Mouse (Mus musculus) T-helper 1 cell (primary cell): ENCODE data around the gene Gm826.

ENCODE experiments used
- in situ Hi-C: fragments of 300-600 bp; cut with MboI, MseI; formaldehyde crosslinking; loops from one replicate; pipeline ENCODE4 v1.15.1; 2025; ENCODE audit warnings: high pct_unique_total_duplicates

Gene Gm826

DNA sequence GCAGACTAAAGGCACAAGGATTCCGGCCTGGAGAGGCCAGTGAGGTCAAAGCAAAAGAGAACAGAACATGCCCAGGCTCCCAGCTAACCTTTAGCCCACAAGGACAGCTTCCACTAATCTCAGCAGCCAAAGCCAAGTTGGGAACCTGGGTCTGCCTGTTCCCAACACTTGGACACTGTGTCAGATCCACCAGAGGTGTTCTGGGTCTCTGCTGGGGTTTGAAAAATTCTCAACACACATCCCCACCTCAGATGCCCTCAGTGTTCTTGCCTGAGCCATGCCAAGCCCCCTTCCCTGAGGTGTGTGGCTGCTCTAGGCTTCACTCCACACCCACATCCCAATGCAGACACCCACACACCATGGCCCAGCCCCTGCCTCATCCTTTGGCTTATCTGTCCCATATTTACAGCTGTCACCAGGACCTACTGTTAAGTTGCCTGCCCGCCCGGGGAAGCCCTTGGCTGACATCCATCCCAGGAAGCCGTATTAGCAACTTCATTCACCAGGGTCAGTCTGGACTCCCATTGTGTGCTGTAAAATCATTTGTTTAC, at the start of gene Gm826:
Gm826 (minus strand) TSS at position 52 of the 551 bp plus-strand sequence.
- in situ Hi-C loops, result no loop called here

DNA sequence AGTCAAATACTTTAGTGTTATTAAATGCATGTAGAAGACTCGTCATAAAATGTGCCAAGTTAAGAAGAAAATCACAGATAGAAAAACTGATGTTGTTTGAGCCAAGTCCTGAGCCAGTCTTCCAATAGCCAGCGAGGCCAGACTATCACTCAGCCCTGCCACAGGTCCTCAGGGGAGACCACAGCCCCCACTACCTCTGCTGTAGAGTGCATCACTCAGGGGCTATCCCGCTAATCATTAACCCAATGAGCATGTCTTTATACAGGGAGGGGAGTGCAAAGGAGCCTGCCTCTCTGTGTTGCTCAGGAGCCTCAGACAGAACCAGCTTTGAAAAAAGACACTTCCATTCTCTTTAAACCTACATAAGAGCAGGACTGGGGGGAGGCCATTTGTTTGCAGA, 49.5 kb upstream of the Gm826 start:
- in situ Hi-C loops, result no loop called here

DNA sequence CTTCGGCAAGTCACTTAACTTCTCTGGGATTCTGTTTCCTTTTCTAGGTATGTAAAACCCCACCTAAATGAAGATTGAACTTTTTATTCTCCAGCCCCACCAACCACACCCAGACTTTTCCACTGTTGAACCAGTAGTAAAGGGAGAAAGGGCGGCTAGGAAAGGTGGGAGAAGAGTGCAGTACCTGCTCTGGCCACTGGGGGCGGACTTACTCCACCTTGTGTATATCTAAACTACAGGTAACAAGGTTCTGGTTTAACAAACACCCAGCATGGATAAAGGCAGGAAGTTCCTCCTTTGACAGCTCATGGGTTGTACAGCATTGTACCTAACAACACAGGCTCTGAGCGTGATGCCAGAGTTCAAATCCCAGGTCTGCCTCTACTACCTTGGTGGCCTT, 44.3 kb upstream of the Gm826 start:
- in situ Hi-C loops, result loop anchor here (5.0 kb wide), 1 partner anchor 199 kb away; no protein-coding TSS in a partner anchor

DNA sequence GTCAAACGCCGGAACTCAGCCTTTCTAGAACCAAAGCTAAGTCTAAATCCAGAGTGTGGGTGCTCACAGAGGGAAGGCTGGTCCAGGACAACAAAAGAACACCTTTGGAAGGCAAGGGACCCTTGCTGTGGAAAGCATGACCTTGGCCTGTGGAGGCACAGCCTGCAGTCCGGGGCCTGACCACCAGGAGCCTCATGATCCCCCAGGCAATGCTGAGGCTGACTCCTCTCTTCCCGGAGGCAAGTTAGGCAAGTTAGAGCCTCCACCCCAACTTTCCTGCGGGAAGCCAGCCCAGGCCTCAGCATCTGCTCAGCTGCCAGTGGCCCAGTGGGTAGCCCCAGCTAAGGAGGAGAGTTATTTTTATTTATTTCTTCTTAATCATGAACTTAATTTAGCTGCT, 42.3 kb upstream of the Gm826 start:
- in situ Hi-C loops, result loop anchor here (5.0 kb wide), 1 partner anchor 201 kb away; no protein-coding TSS in a partner anchor

DNA sequence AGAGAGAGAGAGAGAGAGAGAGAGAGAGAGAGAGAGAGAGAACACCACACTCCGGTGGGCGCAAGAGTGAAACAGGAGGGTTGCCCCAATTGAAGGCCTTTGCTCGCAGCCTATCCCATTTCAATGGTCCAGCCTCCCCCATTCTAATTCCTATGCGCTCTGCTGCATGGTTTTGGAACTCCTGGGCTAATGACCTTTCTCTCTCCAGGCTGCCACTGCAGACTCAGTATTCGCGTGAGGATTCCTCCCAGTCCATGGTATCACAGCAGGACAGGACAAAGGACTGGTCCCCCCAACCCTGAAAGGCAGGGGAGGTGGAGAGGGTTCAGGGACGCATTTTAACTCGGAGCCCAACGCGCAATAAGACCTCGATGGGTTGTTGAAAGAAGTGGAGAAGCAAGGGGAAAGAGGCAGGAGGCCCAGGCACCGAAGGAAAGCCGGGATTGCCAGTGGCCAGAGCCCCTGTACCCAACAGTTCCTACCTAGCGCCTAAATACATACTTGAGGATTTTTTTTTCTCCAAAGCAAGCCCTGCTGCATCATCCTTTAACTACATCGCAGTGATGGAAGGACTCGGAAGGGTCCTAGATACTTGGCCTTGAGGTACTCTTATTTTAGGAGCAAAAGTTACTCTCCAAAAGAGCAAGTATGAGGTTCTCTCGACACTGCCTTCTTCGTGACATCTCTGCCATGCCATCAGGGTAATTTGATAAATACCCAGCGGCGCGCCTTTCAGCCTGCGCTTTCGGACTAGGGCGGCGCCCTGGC, 35.9 kb upstream of the Gm826 start:
- in situ Hi-C loops, result loop anchor here (25.0 kb wide), 1 partner anchor 1308 kb away; no protein-coding TSS in a partner anchor

DNA sequence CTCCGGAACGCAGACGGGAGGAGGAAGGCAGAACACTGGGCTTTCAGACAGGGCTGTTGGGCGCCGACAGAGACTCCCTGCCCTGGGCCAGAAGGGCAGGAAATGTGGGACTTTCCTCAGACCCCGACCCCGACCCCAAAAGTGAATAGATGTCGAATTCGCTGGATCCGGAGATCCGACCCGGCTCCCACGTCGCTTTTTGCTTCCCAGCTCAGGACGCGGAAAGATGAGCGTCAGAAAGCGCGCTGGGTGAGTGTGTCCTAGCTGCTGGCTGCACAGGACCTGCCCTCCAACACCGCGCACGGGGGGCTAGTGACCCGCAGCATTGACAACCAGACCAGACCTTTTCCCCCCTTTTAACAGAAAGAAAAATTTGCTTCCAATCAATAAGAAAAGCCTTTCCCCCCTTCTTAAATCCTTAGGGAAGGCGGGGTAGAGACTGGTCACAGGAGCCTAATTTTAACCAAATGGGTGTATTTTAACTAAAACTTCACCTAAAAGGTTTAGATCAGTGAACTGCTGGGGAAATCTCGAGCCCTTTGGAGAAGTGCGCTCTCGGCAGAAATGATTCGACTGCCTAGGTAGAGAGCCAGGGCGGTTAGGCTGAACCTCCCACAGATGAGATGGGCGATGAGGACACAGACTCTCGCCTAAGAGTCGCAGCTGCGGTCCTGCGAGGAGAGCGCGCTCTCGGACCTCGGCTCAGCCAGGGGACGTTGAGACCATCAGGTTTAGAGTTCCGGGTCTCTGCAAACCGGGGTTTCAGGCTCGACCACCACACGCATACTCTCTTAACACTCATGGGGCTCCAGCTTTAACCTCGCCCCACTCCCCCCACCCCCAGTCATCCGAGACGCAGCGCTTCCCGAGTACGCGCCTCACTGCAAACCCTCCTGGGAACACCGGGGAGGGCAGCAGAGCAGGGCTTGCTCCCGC, 34.7 kb upstream of the Gm826 start:
- in situ Hi-C loops, result loop anchor here (25.0 kb wide), 1 partner anchor 1306 kb away; no protein-coding TSS in a partner anchor

DNA sequence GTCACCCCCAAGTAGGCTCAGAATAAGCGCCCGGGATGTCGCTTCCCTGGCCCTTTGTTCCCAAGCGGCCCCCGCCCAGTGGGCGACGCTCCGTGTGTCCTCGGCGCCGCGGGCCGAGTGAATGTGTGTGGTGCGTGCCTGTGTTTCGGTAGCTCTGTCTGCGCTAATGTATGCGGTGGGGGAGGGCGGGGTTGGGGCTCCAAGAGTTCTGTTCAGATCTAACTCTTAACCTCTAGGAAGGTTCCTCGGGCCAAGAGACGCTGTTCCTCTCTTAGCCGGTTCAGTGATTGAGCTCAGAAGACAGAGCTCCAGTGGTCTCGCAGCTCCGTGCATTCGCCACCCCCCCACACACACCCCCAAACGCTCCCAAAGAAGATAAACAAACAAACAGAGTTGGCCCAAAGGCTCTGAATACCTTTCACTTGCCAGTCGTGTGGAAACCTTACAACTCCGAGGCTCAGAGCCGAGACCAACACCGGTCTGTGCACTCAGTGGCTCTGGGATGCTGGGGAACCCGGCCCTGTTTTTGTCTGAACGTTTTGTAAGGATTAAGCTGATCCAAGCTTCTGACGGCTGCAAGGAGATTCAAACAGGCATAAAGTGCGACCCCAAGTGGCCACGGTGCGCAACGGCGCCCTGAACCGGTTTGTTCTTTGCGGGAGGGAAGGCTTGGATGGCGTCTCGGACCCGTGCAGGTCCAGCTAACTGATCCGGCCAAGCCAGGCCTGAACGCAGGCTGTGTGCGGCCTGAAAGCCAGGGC, 33.7 kb upstream of the Gm826 start:
- in situ Hi-C loops, result loop anchor here (25.0 kb wide), 1 partner anchor 1305 kb away; no protein-coding TSS in a partner anchor

DNA sequence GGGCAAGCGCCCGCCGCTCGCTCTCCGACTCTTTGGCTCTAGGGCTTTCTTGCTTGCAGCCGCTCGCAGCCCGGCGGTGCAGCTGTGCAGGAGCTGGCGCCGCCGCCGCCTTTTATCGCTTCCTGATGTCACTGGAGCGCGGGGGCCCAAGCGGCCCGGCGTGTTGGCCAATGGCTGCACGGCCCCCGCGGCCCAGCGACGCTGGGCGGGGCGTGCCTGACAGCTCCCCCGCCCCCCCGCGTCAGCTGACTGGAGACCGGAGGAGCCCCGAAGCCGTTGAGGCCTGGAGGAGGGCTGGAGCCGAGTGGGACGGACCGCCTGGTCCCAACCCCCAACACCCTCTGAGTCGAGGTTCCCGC, 33.0 kb upstream of the Gm826 start, which contains the start of gene Mafb:
Mafb (minus strand) TSS at position 86 of the 359 bp plus-strand sequence.
- in situ Hi-C loops, result loop anchor here (25.0 kb wide), 1 partner anchor 1305 kb away; no protein-coding TSS in a partner anchor

DNA sequence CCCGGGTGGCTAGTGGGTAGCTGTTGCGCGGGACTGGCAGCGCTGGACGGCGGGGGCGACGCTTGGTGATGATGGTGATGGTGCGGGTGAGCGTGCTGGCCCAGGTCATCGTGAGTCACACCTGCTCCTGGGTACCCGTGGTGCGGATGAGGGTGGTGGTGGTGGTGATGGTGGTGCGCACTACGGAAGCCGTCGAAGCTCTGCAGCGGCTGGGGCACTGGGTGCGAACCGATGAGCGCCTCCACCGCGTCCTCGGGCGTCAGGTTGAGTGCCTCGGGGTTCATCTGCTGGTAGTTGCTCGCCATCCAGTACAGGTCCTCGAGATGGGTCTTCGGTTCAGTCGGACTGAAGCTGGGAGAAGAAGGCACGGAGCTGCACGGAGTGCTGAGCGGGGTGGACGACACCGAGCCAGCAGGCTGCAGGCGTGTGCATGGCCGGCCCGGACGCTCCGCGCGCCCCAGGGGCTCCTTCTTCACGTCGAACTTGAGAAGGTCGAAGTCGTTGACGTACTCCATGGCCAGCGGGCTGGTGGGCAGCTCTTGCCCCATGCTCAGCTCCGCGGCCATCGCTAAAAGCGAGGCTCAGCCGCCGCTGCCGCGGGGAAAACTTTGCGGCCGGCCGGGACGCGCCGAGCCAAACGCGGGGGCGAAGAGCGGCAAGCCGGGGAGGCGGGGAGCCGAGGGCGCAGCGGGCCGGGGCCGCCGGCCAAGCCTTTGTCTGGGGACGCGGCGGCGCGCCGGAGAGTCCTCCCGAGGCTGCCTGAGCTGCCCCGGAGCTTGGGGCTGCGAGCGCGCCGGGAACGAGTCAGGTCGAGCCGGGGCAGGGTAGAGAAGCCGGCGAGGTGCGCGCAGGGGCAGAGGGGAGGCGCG, 32.4 kb upstream of the Gm826 start:
- in situ Hi-C loops, result loop anchor here (25.0 kb wide), 1 partner anchor 1304 kb away; no protein-coding TSS in a partner anchor

DNA sequence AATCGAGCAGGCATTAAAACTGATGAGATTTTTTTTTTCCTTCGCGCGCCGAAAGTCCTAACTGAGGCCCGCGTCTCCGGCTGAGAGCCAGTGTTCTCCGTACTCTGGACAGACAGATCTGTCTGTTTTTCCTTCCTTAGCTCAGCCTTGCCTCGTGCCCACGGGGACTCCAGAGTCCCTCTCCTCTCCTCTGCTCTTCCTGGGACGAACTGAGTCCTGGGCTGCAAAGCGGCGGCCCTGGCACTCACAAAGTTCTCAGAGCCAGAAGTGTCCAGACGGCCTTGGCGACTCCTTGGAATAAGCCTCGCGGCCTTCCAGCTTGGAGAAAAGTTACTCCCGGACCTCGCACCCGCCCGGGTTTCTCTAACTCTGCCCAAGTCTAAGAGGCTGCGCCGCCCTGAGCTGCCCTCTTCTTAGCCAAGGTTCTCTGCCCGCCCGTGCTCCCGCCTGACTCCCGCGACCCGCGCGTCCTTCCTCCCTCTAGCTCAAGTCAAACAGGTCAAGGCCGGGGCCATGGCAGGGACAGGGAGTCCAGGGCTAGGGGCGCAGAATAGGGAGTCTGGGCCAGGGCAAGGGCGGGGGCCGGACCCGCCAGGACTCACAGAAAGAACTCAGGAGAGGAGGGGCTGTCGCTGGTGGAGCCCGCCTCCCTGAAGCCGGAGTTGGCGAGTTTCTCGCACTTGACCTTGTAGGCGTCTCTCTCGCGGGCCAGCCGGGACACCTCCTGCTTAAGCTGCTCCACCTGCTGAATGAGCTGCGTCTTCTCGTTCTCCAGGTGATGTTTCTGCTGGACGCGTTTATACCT, 31.3 kb upstream of the Gm826 start:
- in situ Hi-C loops, result loop anchor here (25.0 kb wide), 1 partner anchor 1303 kb away; no protein-coding TSS in a partner anchor

DNA sequence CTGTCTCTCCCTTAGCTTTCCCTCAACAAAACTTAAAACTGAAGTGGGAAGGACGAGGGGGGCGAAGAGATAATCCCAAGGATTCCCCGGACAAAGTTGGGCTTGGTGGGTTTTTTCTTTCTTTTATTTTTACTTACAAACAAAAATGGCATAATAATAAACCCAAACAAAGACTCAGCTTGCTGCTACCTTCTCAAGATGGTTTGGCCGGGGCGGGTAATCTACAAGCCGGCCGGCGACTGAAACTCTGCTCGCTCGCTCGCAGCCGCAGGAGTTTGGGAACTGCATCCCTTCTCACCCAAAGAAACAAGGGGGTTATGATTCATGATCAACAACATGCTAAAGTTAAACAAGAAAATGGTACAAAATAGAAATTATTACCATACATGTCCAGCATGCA, 30.7 kb upstream of the Gm826 start:
- in situ Hi-C loops, result loop anchor here (25.0 kb wide), 1 partner anchor 1302 kb away; no protein-coding TSS in a partner anchor

DNA sequence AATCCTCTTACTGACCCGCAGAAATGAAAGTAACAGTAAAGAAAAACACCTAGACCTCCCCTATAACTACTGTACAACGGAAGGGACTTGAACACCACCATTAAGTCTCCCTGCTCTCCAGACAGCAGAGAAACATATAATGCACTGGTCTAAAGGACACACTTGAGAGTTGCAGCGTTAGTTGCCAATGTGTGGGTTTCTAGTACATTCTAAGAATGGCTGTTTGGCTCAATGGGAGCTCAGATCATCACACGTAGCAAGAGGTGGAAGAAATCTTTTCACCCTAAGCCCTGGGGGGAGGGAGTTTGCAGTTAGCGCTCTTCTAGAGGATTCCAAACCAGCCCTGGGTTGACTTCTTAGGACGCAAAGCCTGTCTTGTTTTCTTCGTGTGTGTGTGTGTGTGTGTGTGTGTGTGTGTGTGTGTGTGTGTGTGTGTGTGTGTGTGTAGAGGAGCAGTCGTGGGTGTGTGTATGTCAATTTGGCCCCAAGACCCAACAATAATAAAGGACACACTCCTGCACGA, 30.2 kb upstream of the Gm826 start:
- in situ Hi-C loops, result loop anchor here (25.0 kb wide), 1 partner anchor 1302 kb away; no protein-coding TSS in a partner anchor

DNA sequence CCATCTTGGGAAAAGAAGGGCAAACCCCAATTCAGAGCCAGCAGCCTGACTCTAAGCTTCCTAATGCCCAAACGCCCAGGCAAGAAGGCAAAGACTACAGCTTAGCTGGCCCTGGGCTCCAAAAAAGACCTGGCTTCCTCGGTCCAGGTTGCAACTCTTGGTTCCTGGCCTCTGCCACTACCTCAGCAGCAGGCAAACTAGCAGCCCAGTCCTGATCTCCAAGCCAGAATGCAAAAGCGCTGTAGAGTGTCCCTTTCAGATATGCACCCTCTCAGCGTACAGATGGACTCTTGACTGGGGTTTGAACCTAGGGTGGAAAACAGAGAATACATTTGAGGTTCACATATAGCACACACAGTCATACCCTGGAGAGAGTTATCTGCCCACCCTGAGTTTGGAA, 29.2 kb upstream of the Gm826 start:
- in situ Hi-C loops, result loop anchor here (25.0 kb wide), 1 partner anchor 1301 kb away; no protein-coding TSS in a partner anchor

DNA sequence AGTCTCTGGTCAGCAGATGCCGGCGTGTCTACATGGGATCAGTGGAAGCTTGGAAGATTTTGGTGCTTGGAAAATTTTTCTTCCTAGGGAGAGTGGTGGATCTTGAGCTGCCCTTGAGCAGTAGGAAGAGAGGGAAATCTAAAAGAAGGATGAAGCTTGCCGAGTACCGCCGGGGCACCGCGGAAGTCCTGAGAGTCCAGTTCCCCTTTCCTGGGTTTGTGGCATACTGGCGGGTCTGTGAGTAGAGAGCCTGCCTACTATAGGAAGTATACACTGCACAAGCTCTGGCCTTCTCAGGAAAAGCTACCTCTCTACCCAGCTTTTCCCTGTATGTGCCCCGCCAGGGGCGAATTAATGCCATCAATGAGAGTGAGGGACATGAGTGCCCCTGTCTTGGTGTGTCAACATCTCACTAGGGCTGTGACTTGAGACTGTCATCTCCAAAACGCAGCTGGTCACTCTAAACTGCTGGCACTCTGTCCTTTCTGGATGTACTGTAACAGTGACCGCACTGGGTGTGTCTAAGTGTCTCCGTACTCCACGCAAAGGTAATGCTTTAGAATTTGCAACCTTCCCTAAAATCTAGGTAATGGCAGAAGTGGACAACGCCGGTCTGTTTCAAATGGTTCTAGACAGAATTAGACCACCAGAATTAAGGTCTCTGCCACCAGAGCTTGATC, 27.6 kb upstream of the Gm826 start:
- in situ Hi-C loops, result loop anchor here (25.0 kb wide), 1 partner anchor 1299 kb away; no protein-coding TSS in a partner anchor

DNA sequence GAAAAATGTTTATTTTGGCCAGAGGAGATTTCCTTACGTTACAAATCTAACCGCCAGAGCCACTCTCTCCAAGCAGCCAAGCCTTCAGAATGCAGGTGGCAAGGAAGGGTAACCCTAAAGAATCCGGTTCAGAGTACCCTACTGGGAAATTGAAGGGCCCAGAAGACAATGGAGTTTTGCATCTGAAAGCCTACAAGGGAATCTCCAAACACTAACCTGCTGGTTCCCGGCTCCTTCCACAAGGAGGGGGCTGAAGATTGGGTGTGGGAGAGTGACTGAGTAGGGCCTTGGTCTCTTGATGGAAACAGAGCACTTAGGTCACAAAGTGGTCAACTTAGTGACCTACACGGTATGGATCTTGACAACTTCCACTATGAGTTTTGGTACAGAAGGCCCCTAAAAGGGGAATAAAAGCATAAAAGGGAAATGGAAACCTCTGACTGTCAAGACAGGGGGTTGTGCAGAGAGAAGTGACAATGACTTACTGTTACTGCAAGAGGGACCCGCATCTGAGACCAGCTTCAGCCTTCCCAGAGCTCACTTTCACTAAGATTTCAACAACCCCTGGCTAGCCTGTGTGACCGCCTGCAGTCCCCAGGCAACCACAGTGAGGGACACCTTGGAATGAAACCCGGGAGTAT, 26.4 kb upstream of the Gm826 start:
- in situ Hi-C loops, result loop anchor here (25.0 kb wide), 1 partner anchor 1298 kb away; no protein-coding TSS in a partner anchor

DNA sequence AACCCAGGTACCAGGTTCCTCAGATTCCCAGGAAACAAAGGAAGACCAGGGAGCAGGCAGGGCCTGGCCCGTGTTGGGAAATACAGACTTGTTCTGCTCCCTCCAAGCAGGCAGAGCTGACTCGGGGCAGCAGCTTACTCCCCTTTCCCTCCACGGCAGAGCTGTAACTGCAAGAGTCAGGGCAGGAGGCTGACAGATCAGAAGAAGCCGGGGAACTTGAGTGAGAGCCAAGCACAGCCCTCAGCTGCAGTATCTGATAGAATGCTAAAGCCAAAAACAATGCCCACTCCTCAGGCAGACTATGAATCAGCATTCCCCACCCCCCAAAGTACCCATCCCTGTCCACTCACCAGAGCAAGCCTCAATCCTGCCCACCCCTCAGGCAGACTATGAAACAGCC, 24.9 kb upstream of the Gm826 start:
- in situ Hi-C loops, result loop anchor here (25.0 kb wide), 1 partner anchor 1297 kb away; no protein-coding TSS in a partner anchor

DNA sequence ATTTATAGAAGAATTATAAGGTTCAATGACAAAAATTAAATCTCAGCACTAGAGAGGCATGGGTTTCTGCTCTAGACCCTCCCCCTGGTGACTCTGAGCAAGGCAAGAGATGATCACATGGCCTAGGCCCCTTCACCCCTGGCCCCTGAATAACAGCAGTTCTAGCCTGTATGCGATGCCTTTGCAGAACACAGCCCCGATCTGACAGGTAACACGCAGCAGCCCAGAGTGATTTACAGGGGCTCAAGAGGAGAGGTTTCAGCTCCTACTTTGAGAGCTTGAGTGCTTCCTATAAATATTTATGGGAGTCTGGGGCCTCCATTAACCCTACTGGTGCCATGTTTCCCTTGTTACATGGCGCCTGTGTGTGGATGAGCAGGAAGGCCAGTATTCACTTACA, 23.5 kb upstream of the Gm826 start:
- in situ Hi-C loops, result loop anchor here (25.0 kb wide), 1 partner anchor 1295 kb away; no protein-coding TSS in a partner anchor
